Mouse (Mus musculus): ENCODE measurements at regions not wholly inside any gene's neighbourhood (a gene's known extent, or its start where the extent isn't known, plus 50 kb on each side); places are given as distances from the start of the nearest gene placed in this dataset.
A peak's percentile ranks its signal among the peaks of the same experiment; 100 is the strongest.

GRCm38 (mm10) chr3:66515773-66516406 lies 219.3 kb upstream of the Veph1 start:
- H3K4me3 ChIP-seq (ENCODE audit: control insufficient read depth in 1 of 2, insufficient read depth in 1 of 2, low read depth in 1 of 2, low read length in 2 of 2) = no peak overlapping the region
- H3K4me2 ChIP-seq (ENCODE audit: low read length) = no peak overlapping the region
- H3K27me3 ChIP-seq (ENCODE audit: control insufficient read depth, insufficient read depth, low read length) = no peaks in the 10 kb centered on the region
- no peak for ATAC-seq (ENCODE audit: insufficient number of reproducible peaks, insufficient read depth, low FRiP score, low read depth)
- H3K36me3 ChIP-seq (ENCODE audit: control insufficient read depth, insufficient read depth, low read length) = no peaks in the 10 kb centered on the region
- no peak overlapping the region for H3K9ac ChIP-seq (ENCODE audit: low read length)
- 29% methylated on average over 6 of the region's 6 CpGs for WGBS
- H3K27ac ChIP-seq (replicated peaks in 1 of 2; ENCODE audit: control insufficient read depth in 1 of 2, insufficient read depth in 1 of 2, low read depth in 2 of 2, low read length in 2 of 2) = peak overlapping the region; percentile 68 to 69
- peaks cover 10 to 13% of the 10 kb centered on the region in 2 experiments for H3K4me1 ChIP-seq (ENCODE audit: control insufficient read depth in 2 of 2, insufficient read depth in 2 of 2, low read length in 2 of 2)
- H3K9me3 ChIP-seq (ENCODE audit: control insufficient read depth, low read length) = no peaks in the 10 kb centered on the region; the same call in 1 of the 2 replicates

- H3K36me3 ChIP-seq (ENCODE audit: control insufficient read depth, insufficient read depth, low read length) = no peaks in the 10 kb centered on the region
- H3K4me1 ChIP-seq (ENCODE audit: control insufficient read depth in 2 of 2, insufficient read depth in 2 of 2, low read length in 2 of 2) = peaks cover 10 to 13% of the 10 kb centered on the region in 2 experiments
- H3K9me3 ChIP-seq (ENCODE audit: control insufficient read depth, low read length) = no peaks in the 10 kb centered on the region; the same call in 1 of the 2 replicates
- no peaks in the 10 kb centered on the region for H3K27me3 ChIP-seq (ENCODE audit: control insufficient read depth, insufficient read depth, low read length)
- no peak overlapping the region for H3K27ac ChIP-seq (replicated peaks in 1 of 2; ENCODE audit: control insufficient read depth in 1 of 2, insufficient read depth in 1 of 2, low read depth in 2 of 2, low read length in 2 of 2)
- H3K4me2 ChIP-seq (ENCODE audit: low read length) = no peak overlapping the region
- ATAC-seq (ENCODE audit: insufficient number of reproducible peaks, insufficient read depth, low FRiP score, low read depth) = no peak
- 83% methylated on average over 8 of the region's 8 CpGs for WGBS
- no peak overlapping the region for H3K4me3 ChIP-seq (ENCODE audit: control insufficient read depth in 1 of 2, insufficient read depth in 1 of 2, low read depth in 1 of 2, low read length in 2 of 2)
- no peak overlapping the region for H3K9ac ChIP-seq (ENCODE audit: low read length)
These were observed 217.9 kb upstream of the Veph1 start for GRCm38 (mm10) chr3:66514587-66514986.

GRCm38 (mm10) chr3:66512408-66512807 lies 215.8 kb upstream of the Veph1 start:
- Histone ChIP-seq H3K9me3 (ENCODE audit: control insufficient read depth, low read length) (no peaks in the 10 kb centered on the region; the same call in 1 of the 2 replicates), H3K27me3 (ENCODE audit: control insufficient read depth, insufficient read depth, low read length) (no peaks in the 10 kb centered on the region), H3K9ac (ENCODE audit: low read length) (no peak overlapping the region), H3K27ac (replicated peaks in 1 of 2; ENCODE audit: control insufficient read depth in 1 of 2, insufficient read depth in 1 of 2, low read depth in 2 of 2, low read length in 2 of 2) (no peak overlapping the region), H3K4me1 (ENCODE audit: control insufficient read depth in 2 of 2, insufficient read depth in 2 of 2, low read length in 2 of 2) (peaks cover 7 to 13% of the 10 kb centered on the region in 2 experiments), H3K4me3 (ENCODE audit: control insufficient read depth in 1 of 2, insufficient read depth in 1 of 2, low read depth in 1 of 2, low read length in 2 of 2) (no peak overlapping the region), H3K36me3 (ENCODE audit: control insufficient read depth, insufficient read depth, low read length) (no peaks in the 10 kb centered on the region), H3K4me2 (ENCODE audit: low read length) (no peak overlapping the region)
- ATAC-seq (ENCODE audit: insufficient number of reproducible peaks, insufficient read depth, low FRiP score, low read depth) = no peak
- WGBS = 45% methylated on average over 1 of the region's 1 CpGs

- WGBS = 72% methylated on average over 4 of the region's 4 CpGs
- H3K9me3 ChIP-seq (ENCODE audit: control insufficient read depth, low read length) = no peaks in the 10 kb centered on the region
- no peak overlapping the region for H3K4me2 ChIP-seq (ENCODE audit: low read length)
- H3K36me3 ChIP-seq (ENCODE audit: control insufficient read depth, insufficient read depth, low read length) = no peaks in the 10 kb centered on the region
- no peak for ATAC-seq (ENCODE audit: insufficient number of reproducible peaks, insufficient read depth, low FRiP score, low read depth)
- no peak overlapping the region for H3K4me3 ChIP-seq (ENCODE audit: control insufficient read depth in 1 of 2, insufficient read depth in 1 of 2, low read depth in 1 of 2, low read length in 2 of 2)
- H3K27me3 ChIP-seq (ENCODE audit: control insufficient read depth, insufficient read depth, low read length) = no peaks in the 10 kb centered on the region
- peaks cover 6 to 11% of the 10 kb centered on the region in 2 experiments for H3K4me1 ChIP-seq (ENCODE audit: control insufficient read depth in 2 of 2, insufficient read depth in 2 of 2, low read length in 2 of 2)
- H3K9ac ChIP-seq (ENCODE audit: low read length) = no peak overlapping the region
- no peak overlapping the region for H3K27ac ChIP-seq (replicated peaks in 1 of 2; ENCODE audit: control insufficient read depth in 1 of 2, insufficient read depth in 1 of 2, low read depth in 2 of 2, low read length in 2 of 2)
These were observed 213.8 kb upstream of the Veph1 start for GRCm38 (mm10) chr3:66510455-66510854.

GRCm38 (mm10) chr3:66506125-66506524 lies 209.5 kb upstream of the Veph1 start:
- H3K4me3 ChIP-seq (ENCODE audit: control insufficient read depth in 1 of 2, insufficient read depth in 1 of 2, low read depth in 1 of 2, low read length in 2 of 2) = no peak overlapping the region
- H3K9me3 ChIP-seq (ENCODE audit: control insufficient read depth, low read length) = no peaks in the 10 kb centered on the region
- no peak for ATAC-seq (ENCODE audit: insufficient number of reproducible peaks, insufficient read depth, low FRiP score, low read depth)
- H3K4me2 ChIP-seq (ENCODE audit: low read length) = no peak overlapping the region
- H3K27ac ChIP-seq (replicated peaks in 1 of 2; ENCODE audit: control insufficient read depth in 1 of 2, insufficient read depth in 1 of 2, low read depth in 2 of 2, low read length in 2 of 2) = 0 out of 4 replicates have a peak overlapping the region, but pooled peaks of 1 of the 2 experiments have one; percentile 7
- no peaks in the 10 kb centered on the region for H3K36me3 ChIP-seq (ENCODE audit: control insufficient read depth, insufficient read depth, low read length)
- no peaks in the 10 kb centered on the region for H3K27me3 ChIP-seq (ENCODE audit: control insufficient read depth, insufficient read depth, low read length)
- H3K9ac ChIP-seq (ENCODE audit: low read length) = no peak overlapping the region
- peaks cover 2 to 4% of the 10 kb centered on the region in 2 experiments; a peak in 3 of 4 replicates for H3K4me1 ChIP-seq (ENCODE audit: control insufficient read depth in 2 of 2, insufficient read depth in 2 of 2, low read length in 2 of 2)

GRCm38 (mm10) chr3:66505476-66506076 lies 208.9 kb upstream of the Veph1 start:
- WGBS = 60% methylated on average over 6 of the region's 6 CpGs
- peaks cover 2 to 4% of the 10 kb centered on the region in 2 experiments; a peak in 3 of 4 replicates for H3K4me1 ChIP-seq (ENCODE audit: control insufficient read depth in 2 of 2, insufficient read depth in 2 of 2, low read length in 2 of 2)
- no peak for ATAC-seq (ENCODE audit: insufficient number of reproducible peaks, insufficient read depth, low FRiP score, low read depth)
- no peaks in the 10 kb centered on the region for H3K36me3 ChIP-seq (ENCODE audit: control insufficient read depth, insufficient read depth, low read length)
- no peaks in the 10 kb centered on the region for H3K9me3 ChIP-seq (ENCODE audit: control insufficient read depth, low read length)
- H3K27ac ChIP-seq (replicated peaks in 1 of 2; ENCODE audit: control insufficient read depth in 1 of 2, insufficient read depth in 1 of 2, low read depth in 2 of 2, low read length in 2 of 2) = 0 out of 4 replicates have a peak overlapping the region, but pooled peaks of 1 of the 2 experiments have one; percentile 7
- no peak overlapping the region for H3K4me2 ChIP-seq (ENCODE audit: low read length)
- no peaks in the 10 kb centered on the region for H3K27me3 ChIP-seq (ENCODE audit: control insufficient read depth, insufficient read depth, low read length)
- no peak overlapping the region for H3K4me3 ChIP-seq (ENCODE audit: control insufficient read depth in 1 of 2, insufficient read depth in 1 of 2, low read depth in 1 of 2, low read length in 2 of 2)
- H3K9ac ChIP-seq (ENCODE audit: low read length) = no peak overlapping the region

GRCm38 (mm10) chr3:66504717-66505116 lies 208.1 kb upstream of the Veph1 start:
- Histone ChIP-seq H3K27ac (replicated peaks in 1 of 2; ENCODE audit: control insufficient read depth in 1 of 2, insufficient read depth in 1 of 2, low read depth in 2 of 2, low read length in 2 of 2) (no peak overlapping the region), H3K4me3 (ENCODE audit: control insufficient read depth in 1 of 2, insufficient read depth in 1 of 2, low read depth in 1 of 2, low read length in 2 of 2) (no peak overlapping the region), H3K9ac (ENCODE audit: low read length) (no peak overlapping the region), H3K36me3 (ENCODE audit: control insufficient read depth, insufficient read depth, low read length) (no peaks in the 10 kb centered on the region), H3K27me3 (ENCODE audit: control insufficient read depth, insufficient read depth, low read length) (no peaks in the 10 kb centered on the region), H3K4me2 (ENCODE audit: low read length) (no peak overlapping the region), H3K9me3 (ENCODE audit: control insufficient read depth, low read length) (no peaks in the 10 kb centered on the region), H3K4me1 (ENCODE audit: control insufficient read depth in 2 of 2, insufficient read depth in 2 of 2, low read length in 2 of 2) (peaks cover 2 to 4% of the 10 kb centered on the region in 2 experiments; a peak in 3 of 4 replicates)
- WGBS = 72% methylated on average over 6 of the region's 6 CpGs
- no peak for ATAC-seq (ENCODE audit: insufficient number of reproducible peaks, insufficient read depth, low FRiP score, low read depth)

Measured in heart, embryonic 14.5 days (tissue).